Mouse (Mus musculus): ENCODE results near the gene Dlk1.
"Not testable (repeated sequence)": the region's sequence is repeated elsewhere in the genome, so short reads cannot be mapped to it uniquely, and the experiment has no call there.

Dlk1 gene

GRCm38 (mm10) chr12:109441366-109441765 lies 11.3 kb upstream of the Dlk1 start:
- DNase-seq, result no peak

- no peak for DNase-seq
Measured at GRCm38 (mm10) chr12:109442115-109442514, 10.5 kb upstream of the Dlk1 start.

GRCm38 (mm10) chr12:109443276-109443675 lies 9.3 kb upstream of the Dlk1 start:
- no peak for DNase-seq

DNA sequence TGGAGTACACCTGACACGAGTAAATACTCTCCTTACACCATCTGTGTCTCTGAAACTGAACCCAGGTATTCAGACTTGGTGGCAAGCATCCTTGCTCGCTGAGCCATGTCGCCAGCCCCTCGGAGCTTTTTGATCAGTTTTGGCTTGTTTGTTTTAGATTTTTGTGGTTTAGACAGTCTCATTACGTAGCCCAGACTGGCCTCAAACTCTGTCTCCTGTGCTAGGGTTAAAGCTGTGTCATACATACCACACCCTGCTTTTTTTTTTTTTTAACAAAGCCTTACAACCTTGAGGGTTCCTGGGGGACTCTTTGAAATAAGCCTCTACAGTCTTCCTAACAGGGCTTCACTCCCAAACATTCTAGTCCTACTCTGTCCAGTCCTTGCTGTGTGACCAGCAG lies 7.6 kb upstream of the Dlk1 start:
- DNase-seq, result no peak

GRCm38 (mm10) chr12:109445499-109446235 lies 7.0 kb upstream of the Dlk1 start:
- no peak for DNase-seq

GRCm38 (mm10) chr12:109446236-109446941 lies 6.2 kb upstream of the Dlk1 start:
- DNase-seq, result no peak

DNA sequence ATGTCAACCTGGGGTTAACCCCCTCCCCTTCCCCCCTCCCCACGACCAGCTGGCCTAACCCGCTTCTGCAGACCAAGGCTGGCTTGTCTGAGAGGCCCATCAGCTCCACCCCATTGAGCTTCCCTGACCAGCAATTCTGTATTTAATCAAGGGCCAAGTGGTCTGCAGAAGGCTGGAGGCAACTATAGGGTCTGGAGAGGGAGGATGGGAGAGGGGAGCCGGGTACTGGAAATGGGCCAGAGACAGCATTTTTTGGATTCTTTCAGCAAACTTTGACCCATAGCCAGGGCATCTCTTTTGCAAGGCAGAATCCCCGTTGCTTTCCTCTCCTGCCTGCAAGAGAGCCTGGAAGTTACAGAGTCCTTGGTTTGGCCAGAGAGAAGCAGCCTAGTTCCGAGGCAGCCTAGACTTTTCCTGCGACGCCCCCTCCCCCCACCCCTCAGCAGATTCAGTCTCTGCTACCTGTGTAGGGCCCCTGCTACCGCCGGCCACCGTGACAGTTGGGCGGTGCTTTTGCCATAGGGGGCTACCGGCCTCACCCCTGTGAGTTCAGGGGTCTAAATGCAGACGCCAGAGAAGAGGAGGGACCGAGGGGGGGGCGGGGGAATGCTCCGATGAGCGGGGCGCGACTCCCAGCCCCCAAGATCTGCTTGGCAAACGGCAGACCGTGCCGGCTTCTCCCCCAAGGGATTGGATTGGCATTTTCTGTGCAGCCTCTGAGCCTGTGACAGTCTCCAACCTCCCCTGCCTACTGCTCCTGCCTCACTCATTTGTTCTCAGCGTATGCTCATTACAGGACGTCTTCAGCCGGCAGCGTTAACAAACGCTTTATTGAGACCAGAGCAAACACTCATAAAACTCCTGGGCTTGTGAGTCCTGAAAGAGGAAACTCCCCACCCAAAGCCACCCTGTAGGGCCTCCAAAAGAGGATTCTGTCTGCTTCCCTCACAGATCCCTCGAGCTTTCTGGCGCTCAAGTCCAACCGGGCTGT lies 2.9 kb upstream of the Dlk1 start:
- no peak for DNase-seq

GRCm38 (mm10) chr12:109453065-109453997 lies 708 bp downstream of the Dlk1 start:
- DNase-seq, result no peak

GRCm38 (mm10) chr12:109454137-109454536 lies 1.5 kb downstream of the Dlk1 start:
- DNase-seq, result no peak

- DNase-seq, result no peak
Measured at GRCm38 (mm10) chr12:109456531-109457202, 4.0 kb downstream of the Dlk1 start.

- DNase-seq, result no peak
Measured at GRCm38 (mm10) chr12:109457836-109458235, 5.2 kb downstream of the Dlk1 start.

- no peak for DNase-seq
Measured at GRCm38 (mm10) chr12:109458896-109459295, 6.3 kb downstream of the Dlk1 start.

DNA sequence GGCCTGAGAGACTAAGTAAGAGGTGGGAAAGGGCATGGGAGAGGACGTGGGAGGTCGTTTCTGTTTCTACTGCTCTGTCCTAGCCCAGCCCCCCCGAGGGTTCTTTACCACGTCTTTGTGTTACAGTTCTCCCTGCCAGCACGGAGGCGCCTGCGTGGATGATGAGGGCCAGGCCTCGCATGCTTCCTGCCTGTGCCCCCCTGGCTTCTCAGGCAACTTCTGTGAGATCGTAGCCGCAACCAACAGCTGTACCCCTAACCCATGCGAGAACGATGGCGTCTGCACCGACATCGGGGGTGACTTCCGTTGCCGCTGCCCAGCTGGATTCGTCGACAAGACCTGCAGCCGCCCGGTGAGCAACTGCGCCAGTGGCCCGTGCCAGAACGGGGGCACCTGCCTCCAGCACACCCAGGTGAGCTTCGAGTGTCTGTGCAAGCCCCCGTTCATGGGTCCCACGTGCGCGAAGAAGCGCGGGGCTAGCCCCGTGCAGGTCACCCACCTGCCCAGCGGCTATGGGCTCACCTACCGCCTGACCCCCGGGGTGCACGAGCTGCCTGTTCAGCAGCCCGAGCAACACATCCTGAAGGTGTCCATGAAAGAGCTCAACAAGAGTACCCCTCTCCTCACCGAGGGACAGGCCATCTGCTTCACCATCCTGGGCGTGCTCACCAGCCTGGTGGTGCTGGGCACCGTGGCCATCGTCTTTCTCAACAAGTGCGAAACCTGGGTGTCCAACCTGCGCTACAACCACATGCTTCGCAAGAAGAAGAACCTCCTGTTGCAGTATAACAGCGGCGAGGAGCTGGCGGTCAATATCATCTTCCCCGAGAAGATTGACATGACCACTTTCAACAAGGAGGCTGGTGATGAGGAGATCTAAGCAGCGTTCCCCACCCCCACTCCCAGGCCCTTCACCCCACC lies 7.1 kb downstream of the Dlk1 start:
- DNase-seq, result no peak

- DNase-seq, result no peak
Measured at GRCm38 (mm10) chr12:109462594-109462993, 10.0 kb downstream of the Dlk1 start.

- DNase-seq, result not testable (repeated sequence)
Measured at GRCm38 (mm10) chr12:109467417-109467816, 14.8 kb downstream of the Dlk1 start.

- DNase-seq, result no peak
Measured at GRCm38 (mm10) chr12:109469793-109470192, 17.2 kb downstream of the Dlk1 start.

GRCm38 (mm10) chr12:109472627-109473026 lies 20.0 kb downstream of the Dlk1 start:
- DNase-seq, result no peak

DNA sequence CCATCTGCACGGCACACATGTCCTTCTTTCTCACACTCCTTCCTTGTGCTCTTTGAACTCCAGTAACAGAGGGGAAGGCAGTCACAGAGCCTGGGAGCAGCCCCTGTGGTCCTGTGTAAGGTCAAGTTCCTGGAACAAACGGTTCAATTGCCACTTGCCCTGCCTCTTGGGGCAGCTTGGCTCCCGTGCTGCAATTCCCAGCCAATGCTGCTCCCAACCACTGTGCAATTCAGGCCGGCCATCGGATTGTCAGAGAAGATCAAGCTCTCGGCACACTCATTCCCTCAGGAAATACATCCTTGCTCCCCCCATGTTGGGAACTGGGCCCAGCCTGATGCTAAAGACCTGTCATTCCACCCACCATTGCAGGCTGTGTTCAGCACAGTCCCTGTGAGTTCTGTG lies 21.0 kb downstream of the Dlk1 start:
- no peak for DNase-seq

DNA sequence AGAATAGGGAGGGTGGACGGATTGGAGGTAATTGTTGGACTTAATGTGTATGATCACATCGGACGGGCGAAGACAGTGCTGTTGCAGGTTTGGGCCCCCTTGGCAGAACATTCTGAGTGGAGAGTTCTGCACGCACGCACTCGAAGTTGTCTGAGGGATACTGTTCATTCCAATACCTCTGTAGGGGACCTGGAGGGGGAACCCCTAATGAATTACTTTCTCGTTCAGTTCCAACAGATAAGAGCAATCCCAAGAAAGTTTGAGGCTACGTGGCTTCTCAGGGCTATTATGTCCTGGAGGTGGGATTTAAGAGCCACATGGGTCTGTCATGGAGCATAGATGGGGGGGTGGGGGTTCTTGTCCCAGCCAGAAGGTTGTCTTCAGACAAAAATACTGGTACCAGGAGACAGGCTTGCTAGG lies 21.6 kb downstream of the Dlk1 start:
- DNase-seq, result no peak

DNA sequence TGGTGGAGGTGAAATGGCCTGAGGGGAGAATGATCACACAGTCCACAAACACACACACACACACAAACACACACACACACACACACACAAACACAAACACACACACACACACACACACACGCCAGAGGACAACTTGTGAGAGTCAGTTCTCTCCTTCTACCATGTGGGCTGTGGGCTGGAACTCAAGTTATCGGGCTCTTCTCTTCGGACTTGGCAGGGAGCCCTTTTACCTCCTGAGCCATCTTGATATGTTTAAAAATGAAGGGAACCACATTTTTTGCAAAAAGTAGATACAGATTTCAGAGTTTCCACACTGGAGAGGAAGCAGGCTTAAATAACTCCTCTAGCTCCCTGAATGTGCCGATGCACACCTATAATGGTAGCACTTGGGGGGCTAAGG lies 22.9 kb downstream of the Dlk1 start:
- DNase-seq, result no peak
